Mouse (Mus musculus): ENCODE measurements at regions not wholly inside any gene's neighbourhood (a gene's known extent, or its start where the extent isn't known, plus 50 kb on each side); places are given as distances from the start of the nearest gene placed in this dataset.
"Not testable (repeated sequence)": the region's sequence is repeated elsewhere in the genome, so short reads cannot be mapped to it uniquely, and the experiment has no call there.

DNA sequence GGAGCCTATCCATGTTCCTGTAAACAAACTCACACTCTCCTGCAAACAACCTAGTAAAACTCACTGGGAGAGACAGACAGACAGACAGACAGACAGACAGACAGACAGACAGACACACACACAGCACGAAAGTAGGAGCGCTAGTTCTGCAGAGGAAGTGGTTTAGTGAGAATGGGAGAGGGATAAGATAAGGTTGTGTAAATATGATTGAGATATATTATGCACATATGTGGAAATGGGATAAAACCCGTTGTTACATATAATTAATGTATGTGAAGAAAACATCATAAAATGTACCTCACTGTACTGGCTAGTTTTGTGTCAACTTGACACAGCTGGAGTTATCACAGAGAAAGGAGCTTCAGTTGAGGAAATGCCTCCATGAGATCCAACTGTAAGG is 85.9 kb upstream of the Palmd start:
- H3K4me3 ChIP-seq; H3K9ac ChIP-seq; H3K36me3 ChIP-seq; H3K4me1 ChIP-seq; ATAC-seq (ENCODE audit: low FRiP score, low read depth); H3K9me3 ChIP-seq; H3K4me2 ChIP-seq (replicated peaks); H3K27ac ChIP-seq; H3K27me3 ChIP-seq: not testable (repeated sequence)
- WGBS: 89% methylated on average over 3 of the region's 3 CpGs

GRCm38 (mm10) chr3:117051431-117051830 is 82.6 kb upstream of the Palmd start:
- no peaks in the 10 kb centered on the region for H3K36me3 ChIP-seq
- no peaks in the 10 kb centered on the region for H3K27me3 ChIP-seq
- H3K4me1 ChIP-seq: no peaks in the 10 kb centered on the region
- no peak for ATAC-seq (ENCODE audit: low FRiP score, low read depth)
- no peak overlapping the region for H3K27ac ChIP-seq
- H3K9me3 ChIP-seq: no peaks in the 10 kb centered on the region
- no peak overlapping the region for H3K4me2 ChIP-seq (replicated peaks)
- 81% methylated on average over 3 of the region's 3 CpGs for WGBS
- H3K9ac ChIP-seq: no peak overlapping the region
- no peak overlapping the region for H3K4me3 ChIP-seq

DNA sequence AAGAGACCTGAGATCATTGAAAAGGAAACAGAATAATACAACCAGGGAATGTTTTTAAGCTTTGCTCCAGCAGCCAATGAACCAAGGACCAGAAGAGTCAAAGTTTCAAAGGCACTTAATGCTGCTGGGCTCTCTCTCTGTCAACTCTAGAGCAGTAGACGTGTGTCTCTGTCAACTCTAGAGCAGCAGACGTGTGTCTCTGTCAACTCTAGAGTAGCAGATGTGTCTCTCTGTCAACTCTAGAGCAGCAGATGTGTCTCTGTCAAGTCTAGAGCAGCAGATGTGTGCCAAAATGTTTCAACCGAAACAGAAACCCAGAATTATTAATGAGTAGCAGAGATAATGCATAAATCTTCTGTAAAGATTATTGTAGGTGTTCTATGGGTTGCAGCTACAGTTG is 82.1 kb upstream of the Palmd start:
- Histone ChIP-seq H3K9me3 (no peaks in the 10 kb centered on the region), H3K4me3 (no peak overlapping the region), H3K27ac (no peak overlapping the region), H3K9ac (no peak overlapping the region), H3K4me2 (replicated peaks) (no peak overlapping the region), H3K27me3 (no peaks in the 10 kb centered on the region), H3K4me1 (no peaks in the 10 kb centered on the region), H3K36me3 (no peaks in the 10 kb centered on the region)
- ATAC-seq (ENCODE audit: low FRiP score, low read depth): no peak
- 66% methylated on average over 3 of the region's 3 CpGs for WGBS

DNA sequence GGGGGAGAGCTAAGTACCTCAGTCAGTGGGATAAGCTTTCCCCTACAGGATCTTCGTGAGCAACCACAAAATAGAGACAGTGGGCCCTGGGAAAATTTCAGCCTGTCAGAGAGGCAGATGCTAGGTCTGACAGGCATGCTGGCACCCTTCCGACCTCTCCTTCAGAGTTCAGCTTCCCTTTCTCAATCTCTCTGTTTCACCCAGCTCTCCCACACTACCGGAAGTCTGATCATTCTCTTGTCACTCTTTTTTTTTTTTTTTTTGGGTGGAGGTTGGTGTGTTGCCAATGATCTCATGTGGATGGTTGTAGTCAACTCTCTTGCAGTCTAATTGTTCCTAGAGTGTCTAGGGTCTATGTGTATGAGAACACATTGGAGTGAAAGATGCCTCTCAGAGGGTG is 80.6 kb upstream of the Palmd start:
- no peaks in the 10 kb centered on the region for H3K36me3 ChIP-seq
- no peaks in the 10 kb centered on the region for H3K9me3 ChIP-seq
- H3K4me1 ChIP-seq: no peaks in the 10 kb centered on the region
- no peak overlapping the region for H3K4me3 ChIP-seq
- no peaks in the 10 kb centered on the region for H3K27me3 ChIP-seq
- ATAC-seq (ENCODE audit: low FRiP score, low read depth): no peak
- WGBS: 82% methylated on average over 3 of the region's 3 CpGs
- no peak overlapping the region for H3K4me2 ChIP-seq (replicated peaks)
- no peak overlapping the region for H3K27ac ChIP-seq
- no peak overlapping the region for H3K9ac ChIP-seq

- Histone ChIP-seq H3K36me3 (no peaks in the 10 kb centered on the region), H3K27me3 (no peaks in the 10 kb centered on the region), H3K9ac (no peak overlapping the region), H3K4me2 (replicated peaks) (no peak overlapping the region), H3K9me3 (no peaks in the 10 kb centered on the region), H3K4me1 (0 out of 2 replicates have a peak, but pooled peaks cover 2% of the 10 kb centered on the region), H3K27ac (no peak overlapping the region), H3K4me3 (no peak overlapping the region)
- WGBS: 84% methylated on average over 4 of the region's 4 CpGs
- no peak for ATAC-seq (ENCODE audit: low FRiP score, low read depth)
Observed at GRCm38 (mm10) chr3:117044809-117045208, 76.0 kb upstream of the Palmd start.

DNA sequence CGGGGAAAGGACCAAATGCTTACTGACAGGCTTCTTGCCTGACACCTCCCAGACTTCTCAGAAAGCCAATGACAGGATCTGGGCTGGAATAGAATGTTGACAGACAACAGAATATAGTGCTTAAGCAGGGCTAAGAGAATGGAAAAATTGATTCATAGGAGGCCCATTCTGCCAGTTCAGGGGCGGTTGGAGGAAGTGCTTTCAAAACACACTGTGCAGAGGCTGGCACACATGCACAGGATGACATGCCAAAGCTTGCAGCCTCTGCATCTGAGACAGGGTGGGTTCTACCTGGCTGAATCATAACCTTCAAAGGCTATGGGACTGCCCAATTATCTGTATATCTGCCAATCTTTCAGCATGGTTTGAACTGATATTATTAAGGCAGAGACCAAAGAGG is 75.5 kb upstream of the Palmd start:
- no peak for ATAC-seq (ENCODE audit: low FRiP score, low read depth)
- WGBS: 70% methylated on average over 2 of the region's 2 CpGs
- Histone ChIP-seq H3K27me3 (no peaks in the 10 kb centered on the region), H3K4me1 (0 out of 2 replicates have a peak, but pooled peaks cover 2% of the 10 kb centered on the region), H3K27ac (no peak overlapping the region), H3K36me3 (no peaks in the 10 kb centered on the region), H3K4me2 (replicated peaks) (no peak overlapping the region), H3K9ac (no peak overlapping the region), H3K4me3 (no peak overlapping the region), H3K9me3 (no peaks in the 10 kb centered on the region)

DNA sequence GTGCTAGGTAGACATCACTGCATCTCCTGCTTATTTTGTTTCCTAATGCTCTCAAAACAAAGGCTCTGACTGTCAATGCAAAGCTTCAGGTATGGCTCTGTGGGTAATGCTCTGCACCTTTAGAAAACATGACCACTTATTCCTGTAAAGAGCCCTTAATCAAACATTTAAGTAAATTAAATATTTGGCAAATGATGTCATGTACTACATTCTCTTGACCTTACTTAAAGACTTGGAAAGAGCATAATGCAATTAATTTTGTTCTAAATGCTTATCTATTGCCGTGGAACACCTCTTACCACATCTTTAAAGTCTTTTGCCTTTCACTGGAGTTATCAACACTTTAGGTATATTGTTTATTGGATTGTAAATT is 70.1 kb upstream of the Palmd start:
- Histone ChIP-seq H3K27ac (no peak overlapping the region), H3K4me1 (no peaks in the 10 kb centered on the region), H3K36me3 (no peaks in the 10 kb centered on the region), H3K27me3 (no peaks in the 10 kb centered on the region), H3K4me3 (no peak overlapping the region), H3K9me3 (no peaks in the 10 kb centered on the region), H3K9ac (no peak overlapping the region), H3K4me2 (replicated peaks) (no peak overlapping the region)
- ATAC-seq (ENCODE audit: low FRiP score, low read depth): no peak
- WGBS: 75% methylated on average over 1 of the region's 1 CpGs

GRCm38 (mm10) chr3:117038280-117038927 is 69.6 kb upstream of the Palmd start:
- 70% methylated on average over 4 of the region's 4 CpGs for WGBS
- Histone ChIP-seq H3K4me2 (replicated peaks) (no peak overlapping the region), H3K27ac (no peak overlapping the region), H3K4me3 (no peak overlapping the region), H3K36me3 (no peaks in the 10 kb centered on the region), H3K9ac (no peak overlapping the region), H3K27me3 (no peaks in the 10 kb centered on the region), H3K9me3 (no peaks in the 10 kb centered on the region), H3K4me1 (no peaks in the 10 kb centered on the region)
- ATAC-seq (ENCODE audit: low FRiP score, low read depth): no peak

All from limb, embryonic 13.5 days (tissue).